In the genomic region with DNA sequence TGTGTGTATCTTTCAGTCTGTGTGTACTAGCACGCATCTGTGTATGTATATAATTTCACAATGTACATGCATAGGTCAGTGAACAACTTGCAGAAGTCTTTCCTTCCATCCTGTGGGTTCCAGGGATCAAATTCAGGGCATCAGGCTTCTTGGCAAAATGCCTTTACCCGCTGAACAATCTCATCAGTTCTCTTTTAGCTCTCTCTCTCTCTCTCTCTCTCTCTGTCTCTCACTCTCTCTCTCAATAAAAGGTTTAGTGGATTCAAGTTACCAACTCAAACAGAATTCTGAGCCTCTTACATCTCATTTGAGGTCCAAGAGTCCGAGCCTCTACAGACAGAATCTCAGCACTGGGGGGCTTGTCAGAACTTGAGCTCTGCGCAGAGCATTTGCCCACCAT, we compare ENCODE assay signal across 9 mouse cellular contexts.
DNase-seq lines count a peak whose midpoint lies in the region; ATAC-seq and TF ChIP-seq lines count a peak whose summit lies in the region.
"Had no signal": no experiment of that assay in that cellular context is flagged by ENCODE, and none has a peak within 500 bp of the region (broad histone marks: within the 10 kb centered on the region; RNA-seq: fewer than 3 reads in every experiment).

No protein-coding gene starts in this region.

- H3K9ac ChIP-seq in heart, postnatal 0 days (replicated peaks; ENCODE audit: low read depth, low read length): no peak overlapping the region
- no peak overlapping the region for H3K9ac ChIP-seq in forebrain, postnatal 0 days
- no peak overlapping the region for H3K9ac ChIP-seq in midbrain, embryonic 13.5 days (replicated peaks)
- H3K9ac ChIP-seq: liver, embryonic 13.5 days had no signal

- peaks cover 27% of the 10 kb centered on the region for H3K4me1 ChIP-seq in heart, postnatal 0 days (ENCODE audit: control insufficient read depth, insufficient read depth)
- H3K4me1 ChIP-seq in forebrain, postnatal 0 days (ENCODE audit: insufficient read depth): no peaks in the 10 kb centered on the region
- H3K4me1 ChIP-seq in midbrain, embryonic 13.5 days (replicated peaks): peaks cover 20% of the 10 kb centered on the region
- H3K4me1 ChIP-seq: liver, embryonic 13.5 days had no signal

- 0 out of 2 replicates have a peak, but pooled peaks cover 6% of the 10 kb centered on the region for H3K9me3 ChIP-seq in heart, postnatal 0 days (replicated peaks; ENCODE audit: control insufficient read depth, low read length)
- no peaks in the 10 kb centered on the region for H3K9me3 ChIP-seq in forebrain, postnatal 0 days (ENCODE audit: low read length)
- peaks cover 4% of the 10 kb centered on the region; the same call in 1 of the 2 replicates for H3K9me3 ChIP-seq in midbrain, embryonic 13.5 days
- H3K9me3 ChIP-seq: liver, embryonic 13.5 days had no signal

- H3K4me3 ChIP-seq in heart, postnatal 0 days (ENCODE audit: low read depth, low read length): no peak overlapping the region
- H3K4me3 ChIP-seq in forebrain, postnatal 0 days (ENCODE audit: low read depth, low read length): no peak overlapping the region
- no peak overlapping the region for H3K4me3 ChIP-seq in midbrain, embryonic 13.5 days (replicated peaks)
- H3K4me3 ChIP-seq: liver, embryonic 13.5 days had no signal

- no peak overlapping the region for H3K4me2 ChIP-seq in heart, postnatal 0 days (ENCODE audit: low read depth, low read length)
- no peak overlapping the region for H3K4me2 ChIP-seq in forebrain, postnatal 0 days (ENCODE audit: low read depth)
- H3K4me2 ChIP-seq in midbrain, embryonic 13.5 days (replicated peaks): no peak overlapping the region
- H3K4me2 ChIP-seq: liver, embryonic 13.5 days had no signal

- no peak for DNase-seq in heart, postnatal 0 days (ENCODE audit: low spot score)
- DNase-seq in heart, postnatal 14 days: no peak
- DNase-seq in brain, embryonic 14.5 days (ENCODE audit: low read depth): peak; percentile 68
- DNase-seq in forebrain, postnatal 0 days: no peak
- DNase-seq in gastrocnemius, postnatal 4 days (ENCODE audit: low spot score in 2 of 2): no peak
- DNase-seq in spleen, postnatal 4 days (ENCODE audit: low spot score in 2 of 2): no peak
- DNase-seq: liver, embryonic 13.5 days had no signal

- 76% methylated on average over 4 of the region's 4 CpGs for WGBS in heart, postnatal 0 days
- 33% methylated on average over 4 of the region's 4 CpGs for WGBS in forebrain, postnatal 0 days
- WGBS in midbrain, embryonic 13.5 days: 70% methylated on average over 4 of the region's 4 CpGs

- TF ChIP-seq EP300 in heart, postnatal 0 days (IDR thresholded peaks at IDR 0.05; ENCODE audit: low read depth): no peak

- intact Hi-C loops in heart, postnatal 14 days (cut with DNase I): no loop called here

- H3K27me3 ChIP-seq in heart, postnatal 0 days (ENCODE audit: control insufficient read depth, insufficient read depth, low read length): no peaks in the 10 kb centered on the region
- no peaks in the 10 kb centered on the region for H3K27me3 ChIP-seq in forebrain, postnatal 0 days (ENCODE audit: insufficient read depth, low read length)
- H3K27me3 ChIP-seq in midbrain, embryonic 13.5 days: no peaks in the 10 kb centered on the region
- H3K27me3 ChIP-seq: liver, embryonic 13.5 days had no signal

- no peak for TF ChIP-seq CTCF in heart, postnatal 0 days (IDR thresholded peaks at IDR 0.05; ENCODE audit: low read depth)
- TF ChIP-seq CTCF in brain, embryonic 14.5 days (IDR thresholded peaks at IDR 0.05; ENCODE audit: borderline replicate concordance, extremely low read depth, insufficient read depth, insufficient read length): no peak
- TF ChIP-seq CTCF in forebrain, postnatal 0 days (IDR thresholded peaks at IDR 0.05; ENCODE audit: low read depth): no peak

- H3K27ac ChIP-seq in heart, postnatal 0 days (ENCODE audit: low read depth): peak overlapping the region; percentile 4; the same call in 1 of the 2 replicates
- 0 out of 2 replicates have a peak overlapping the region, but pooled peaks have one; percentile 23 for H3K27ac ChIP-seq in forebrain, postnatal 0 days (ENCODE audit: low read depth, low read length)
- peak overlapping the region; percentile 20; the same call in 1 of the 2 replicates for H3K27ac ChIP-seq in midbrain, embryonic 13.5 days
- H3K27ac ChIP-seq: liver, embryonic 13.5 days had no signal

- H3K36me3 ChIP-seq in heart, postnatal 0 days (replicated peaks; ENCODE audit: control insufficient read depth, insufficient read depth, low read length): no peaks in the 10 kb centered on the region
- no peaks in the 10 kb centered on the region for H3K36me3 ChIP-seq in forebrain, postnatal 0 days (ENCODE audit: insufficient read depth)
- no peaks in the 10 kb centered on the region for H3K36me3 ChIP-seq in midbrain, embryonic 13.5 days
- H3K36me3 ChIP-seq: liver, embryonic 13.5 days had no signal

- no peak for ATAC-seq in heart, postnatal 0 days (ENCODE audit: insufficient read depth, low read depth)
- no peak; the same call in 1 of the 2 replicates for ATAC-seq in forebrain, postnatal 0 days
- no peak for ATAC-seq in midbrain, embryonic 13.5 days
- no peak for ATAC-seq in megakaryocyte-erythroid progenitor cell, adult 5-6 weeks (replicated peaks; ENCODE audit: low FRiP score, low TSS enrichment, poor library complexity, severe bottlenecking)

- TF ChIP-seq POLR2A in brain, embryonic 14.5 days (IDR thresholded peaks at IDR 0.05; ENCODE audit: borderline replicate concordance, extremely low read depth, insufficient read depth, insufficient read length, poor library complexity, severe bottlenecking): no peak
